Comparison of ENCODE assay signal across 11 mouse cellular contexts in the genomic region with DNA sequence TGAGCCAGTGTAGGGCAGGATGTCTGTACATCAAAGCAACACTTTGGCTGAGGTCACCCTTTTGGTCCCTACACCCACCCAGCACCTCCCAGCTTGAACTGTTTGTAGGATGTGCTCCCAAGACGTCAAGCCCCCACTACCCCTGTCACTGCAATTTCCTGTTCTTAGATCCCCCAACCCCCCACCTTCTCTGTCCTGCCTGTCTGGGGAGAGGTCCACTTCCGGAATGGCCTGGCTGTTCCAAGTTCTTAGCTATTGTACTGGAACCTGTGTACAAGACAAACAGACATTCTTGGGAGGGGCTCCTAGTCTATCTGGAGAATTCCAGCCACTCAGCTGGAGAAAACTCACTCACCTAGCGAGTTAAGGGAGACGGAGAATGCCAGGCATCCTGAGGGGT.
DNase-seq lines count a peak whose midpoint lies in the region; TF ChIP-seq lines count a peak whose summit lies in the region.
"Had no signal": no experiment of that assay in that cellular context is flagged by ENCODE, and none has a peak within 500 bp of the region (broad histone marks: within the 10 kb centered on the region; RNA-seq: fewer than 3 reads in every experiment).

No protein-coding gene starts in this region.

- TF ChIP-seq CTCF in lung, adult 2 months (IDR thresholded peaks at IDR 0.05; ENCODE audit: insufficient read depth, low read length) = no peak

- no peak for TF ChIP-seq POLR2A in lung, adult 2 months (IDR thresholded peaks at IDR 0.05; ENCODE audit: borderline replicate concordance, extremely low read depth, low read depth, low read length)

- H3K36me3 ChIP-seq in embryonic facial prominence, embryonic 10.5 days (replicated peaks) = no peaks in the 10 kb centered on the region
- H3K36me3 ChIP-seq in midbrain, embryonic 10.5 days = no peaks in the 10 kb centered on the region

- no peaks in the 10 kb centered on the region for H3K27me3 ChIP-seq in embryonic facial prominence, embryonic 10.5 days (replicated peaks; ENCODE audit: low read depth, poor library complexity, severe bottlenecking)
- peaks cover 82% of the 10 kb centered on the region for H3K27me3 ChIP-seq in midbrain, embryonic 10.5 days (ENCODE audit: low read depth, poor library complexity, severe bottlenecking)

- peak; percentile 60 to 86 for DNase-seq in lung, adult 18-20 months
- DNase-seq in lung, adult 2 months = no peak
- no peak for DNase-seq in embryonic facial prominence, embryonic 10.5 days (ENCODE audit: low spot score)
- peak; percentile 61 for DNase-seq in lung, postnatal 14 days
- peak; percentile 54 for DNase-seq in yolk sac, embryonic 10.5 days (ENCODE audit: low spot score)
- DNase-seq in retina, embryonic 14.5 days (ENCODE audit: low spot score) = no peak
- no peak for DNase-seq in midbrain, embryonic 10.5 days (ENCODE audit: low spot score)
- DNase-seq: adrenal gland, postnatal 36 days; cerebellum, postnatal 25 days; gastrocnemius, postnatal 10 days had no signal

- H3K4me1 ChIP-seq in lung, adult 2 months (ENCODE audit: control insufficient read depth, insufficient read depth, low read length) = peaks cover 18% of the 10 kb centered on the region
- H3K4me1 ChIP-seq in embryonic facial prominence, embryonic 10.5 days = peaks cover 53% of the 10 kb centered on the region
- peaks cover 27% of the 10 kb centered on the region for H3K4me1 ChIP-seq in midbrain, embryonic 10.5 days

- H3K4me3 ChIP-seq in lung, adult 2 months (replicated peaks; ENCODE audit: extremely low read depth, low read depth, low read length) = no peak overlapping the region
- no peak overlapping the region for H3K4me3 ChIP-seq in embryonic facial prominence, embryonic 10.5 days
- no peak overlapping the region for H3K4me3 ChIP-seq in midbrain, embryonic 10.5 days

- peak overlapping the region; percentile 35 for H3K27ac ChIP-seq in embryonic facial prominence, embryonic 10.5 days (replicated peaks)
- H3K27ac ChIP-seq in midbrain, embryonic 10.5 days (replicated peaks) = no peak overlapping the region
- H3K27ac ChIP-seq: hindbrain, postnatal 0 days had no signal

- H3K9me3 ChIP-seq in embryonic facial prominence, embryonic 10.5 days = no peaks in the 10 kb centered on the region
- H3K9me3 ChIP-seq in midbrain, embryonic 10.5 days (replicated peaks) = no peaks in the 10 kb centered on the region

- WGBS in lung, adult 2 months = 36% methylated on average over 4 of the region's 4 CpGs
- WGBS in embryonic facial prominence, embryonic 10.5 days = 58% methylated on average over 4 of the region's 4 CpGs
- WGBS in midbrain, embryonic 10.5 days = 57% methylated on average over 4 of the region's 4 CpGs

Comparison
In these comparisons a context has a peak if more than half of its experiments do, and no peak if none do; other contexts are left out.
1. DNase-seq: peak in lung, adult 18-20 months (2 of 2), lung, postnatal 14 days (single experiment) and yolk sac, embryonic 10.5 days (single experiment); none in lung, adult 2 months (single experiment), embryonic facial prominence, embryonic 10.5 days (single experiment), retina, embryonic 14.5 days (single experiment) and midbrain, embryonic 10.5 days (single experiment).